Mouse (Mus musculus) megakaryocyte progenitor cell, adult 5-6 weeks (primary cell): ENCODE measurements around the gene Arl3. TPM values are rescaled to one million over a fixed set of nuclear protein-coding genes. Genes with fewer than 3 reads are reported as not detected.

Experiments used
- ATAC-seq: replicated peaks from 2 replicates; pipeline ENCODE4 v1.8.0; 2016; ENCODE audit warnings: mild to moderate bottlenecking, moderate TSS enrichment, inconsistent platforms; ENCODE audit not compliant: poor library complexity
- total RNA-seq, 2 experiments: library from RNA; stranded (forward) in 1 of 2; stranded (reverse) in 1 of 2; fragments of 157-497, 149-512 nt in 1 of 2; fragments of 200-1000 nt in 1 of 2; gene quantifications; 2 replicates each; pipeline versions ENCODE4 v1.2.3 to v1.2.4; 2015 to 2017

The Arl3 gene
- total RNA-seq, 2 experiments from 2014 or later, result 10.2 to 15.6 TPM

GRCm38 (mm10) chr19:46521698-46522097, 51.3 kb downstream of the Arl3 start:
- ATAC-seq, result no peak

- no peak for ATAC-seq
These were observed 54.0 kb downstream of the Arl3 start for GRCm38 (mm10) chr19:46518828-46519621.

- peak; percentile 12; the same call in 1 of the 2 replicates for ATAC-seq
These were observed 54.6 kb downstream of the Arl3 start for GRCm38 (mm10) chr19:46518352-46518787.

GRCm38 (mm10) chr19:46517529-46518351, 55.3 kb downstream of the Arl3 start:
- no peak for ATAC-seq

- ATAC-seq, result no peak
These were observed 56.1 kb downstream of the Arl3 start for GRCm38 (mm10) chr19:46516667-46517528.

- ATAC-seq, result no peak
These were observed 57.6 kb downstream of the Arl3 start for GRCm38 (mm10) chr19:46515287-46515821.

- ATAC-seq, result no peak
These were observed 58.6 kb downstream of the Arl3 start for GRCm38 (mm10) chr19:46514387-46514786.

GRCm38 (mm10) chr19:46511263-46511662, 61.7 kb downstream of the Arl3 start:
- peak; percentile 72 for ATAC-seq

GRCm38 (mm10) chr19:46510824-46511223, 62.2 kb downstream of the Arl3 start:
- peak; percentile 77 for ATAC-seq

- no peak for ATAC-seq
These were observed 62.6 kb downstream of the Arl3 start for GRCm38 (mm10) chr19:46510401-46510800.

- ATAC-seq, result no peak
These were observed 63.3 kb downstream of the Arl3 start for GRCm38 (mm10) chr19:46509736-46510135.

GRCm38 (mm10) chr19:46509202-46509601, 63.8 kb downstream of the Arl3 start:
- no peak for ATAC-seq

- ATAC-seq, result no peak
These were observed 64.3 kb downstream of the Arl3 start for GRCm38 (mm10) chr19:46508738-46509137.

- ATAC-seq, result no peak
These were observed 65.2 kb downstream of the Arl3 start for GRCm38 (mm10) chr19:46507806-46508205.

- ATAC-seq, result no peak
These were observed 65.8 kb downstream of the Arl3 start for GRCm38 (mm10) chr19:46507181-46507581.

- no peak for ATAC-seq
These were observed 66.7 kb downstream of the Arl3 start for GRCm38 (mm10) chr19:46506372-46506717.

GRCm38 (mm10) chr19:46505646-46506371, 67.2 kb downstream of the Arl3 start:
- ATAC-seq, result no peak

GRCm38 (mm10) chr19:46504822-46505417, 68.1 kb downstream of the Arl3 start:
- no peak for ATAC-seq

- peak; percentile 32 for ATAC-seq
These were observed 68.9 kb downstream of the Arl3 start for GRCm38 (mm10) chr19:46504085-46504552.
